Mouse (Mus musculus): ENCODE results near the gene Sptlc2.

The Sptlc2 gene

DNA sequence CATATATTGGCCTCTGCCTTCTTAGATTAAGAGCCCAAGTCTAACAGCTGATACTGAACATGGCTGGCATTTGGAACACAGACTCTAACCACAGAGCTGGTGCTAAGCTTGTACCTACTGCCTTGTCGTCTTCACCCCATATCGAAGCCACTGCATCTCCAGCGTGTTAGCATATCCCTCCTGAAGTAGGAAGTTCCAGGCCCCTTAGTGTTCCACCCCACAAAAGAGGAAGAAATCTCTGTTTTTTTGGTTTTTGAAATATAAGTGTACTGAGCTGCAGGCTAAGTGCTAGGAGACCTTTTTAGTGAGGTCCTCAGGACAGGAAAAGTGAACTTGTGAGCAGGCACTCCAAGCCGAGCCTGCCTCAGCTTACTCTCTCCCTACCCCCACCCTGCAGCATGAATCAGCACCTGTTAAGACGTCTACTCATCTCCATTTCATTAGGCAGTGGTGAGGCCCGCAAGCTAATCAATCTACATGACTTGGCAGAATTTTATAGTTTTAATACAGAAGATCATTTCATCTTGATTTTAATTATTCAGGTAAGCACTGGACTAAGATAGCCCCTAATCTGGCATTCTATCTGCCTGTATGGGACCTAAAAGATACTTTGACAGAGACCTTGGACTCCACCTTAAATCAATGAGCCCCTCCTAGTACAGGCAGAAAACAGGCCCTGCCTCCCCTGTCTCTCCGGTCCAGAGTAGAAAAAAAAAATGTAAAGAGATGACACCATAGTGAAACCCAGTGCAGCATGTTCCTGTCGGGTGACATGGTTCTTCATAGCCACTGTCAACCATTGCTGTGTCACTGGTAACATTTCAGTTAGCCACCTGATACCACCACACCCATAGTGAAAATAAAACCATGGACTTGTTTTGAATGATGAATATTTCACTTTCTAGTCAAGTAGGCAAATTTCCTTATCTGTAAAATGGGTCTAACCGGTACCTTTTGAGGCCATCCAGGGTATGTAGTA lies 113.0 kb downstream of the Sptlc2 start:
- DNase-seq = no peak

DNA sequence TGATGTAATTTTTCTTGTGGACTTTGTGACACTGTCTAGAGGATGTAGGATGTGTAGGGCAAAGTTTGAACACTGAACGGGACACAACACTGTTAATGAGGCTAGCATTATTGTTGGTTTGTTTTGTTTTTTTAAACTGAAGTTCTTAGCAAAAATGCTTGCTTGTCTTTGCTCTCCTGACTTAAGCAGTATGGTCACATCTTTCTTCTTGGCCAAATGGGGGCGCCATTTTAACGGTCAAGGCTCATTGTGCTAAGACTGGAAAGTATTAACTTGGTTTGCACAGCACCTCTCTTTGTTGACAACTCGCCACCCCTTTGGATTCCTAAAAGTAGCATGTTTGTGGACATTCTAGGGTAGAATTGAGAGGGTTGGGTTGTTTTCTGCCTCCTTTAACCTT lies 120.5 kb downstream of the Sptlc2 start:
- DNase-seq = peak in 1 of 2 experiments; percentile 40

GRCm38 (mm10) chr12:87266827-87267603 lies 121.1 kb downstream of the Sptlc2 start:
- peak in 1 of 2 experiments; percentile 10 for DNase-seq

DNA sequence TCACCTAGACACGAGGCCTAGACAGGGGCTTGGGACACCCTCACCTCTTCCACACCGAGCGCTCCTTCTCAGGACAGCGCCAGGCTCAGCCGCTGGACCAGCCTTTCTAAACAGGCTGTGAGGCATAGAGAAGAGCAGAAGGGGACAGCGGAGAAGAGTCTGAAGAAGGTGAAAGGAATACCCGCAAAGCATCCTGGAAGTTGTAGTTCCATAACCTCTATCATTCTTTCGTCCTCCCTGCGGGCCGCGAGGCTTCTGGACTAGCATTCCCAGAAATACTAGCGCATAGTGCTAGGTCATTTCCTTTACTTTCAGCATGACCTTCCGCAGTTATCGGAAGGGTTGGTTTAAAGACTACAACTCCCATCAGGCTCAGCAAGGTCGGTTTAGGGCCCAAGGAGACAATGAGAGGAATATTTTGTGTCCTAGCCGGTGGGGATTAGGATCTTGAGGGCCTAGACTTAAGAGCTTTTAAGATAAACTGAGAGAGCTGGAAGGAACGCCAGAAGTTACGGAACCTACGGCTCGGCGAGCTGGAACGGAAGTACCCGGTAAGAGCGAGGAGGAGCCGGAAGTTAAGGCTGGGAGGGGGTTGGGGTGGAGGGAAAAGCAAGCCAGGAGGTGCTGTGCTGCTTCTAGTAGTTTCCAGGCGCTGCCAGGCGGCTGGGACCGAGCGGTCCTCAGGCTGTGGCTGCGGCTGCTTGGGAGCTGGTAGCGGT lies 121.9 kb downstream of the Sptlc2 start, which contains the start of the genes Vipas39 and Ahsa1:
Gene Vipas39, minus strand, starts transcription at position 149 of the 719 bp plus-strand sequence.
Gene Ahsa1, plus strand, starts transcription at position 372 of the 719 bp plus-strand sequence.
- DNase-seq = peak; percentile 91 to 95

DNA sequence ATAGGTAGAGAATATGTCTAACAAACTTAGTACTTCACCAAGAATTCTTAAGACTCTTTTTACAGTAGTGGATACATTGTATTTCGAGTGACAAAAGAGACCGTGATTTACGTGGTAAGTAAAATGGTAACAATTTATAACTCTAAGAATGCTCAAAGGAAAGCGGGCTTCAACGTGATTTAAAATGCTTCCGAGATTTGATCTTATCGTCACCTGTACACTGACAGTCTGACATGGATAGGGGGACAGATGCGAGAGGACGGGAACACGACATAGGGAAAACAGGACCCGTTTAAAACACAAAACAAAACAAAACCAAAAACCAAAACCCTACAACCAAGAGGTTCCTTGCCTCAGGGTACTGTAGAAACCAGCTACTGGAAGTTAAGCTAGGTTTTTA lies 122.7 kb downstream of the Sptlc2 start:
- DNase-seq = no peak

- no peak for DNase-seq
Measured at GRCm38 (mm10) chr12:87260562-87260961, 127.6 kb downstream of the Sptlc2 start.

DNA sequence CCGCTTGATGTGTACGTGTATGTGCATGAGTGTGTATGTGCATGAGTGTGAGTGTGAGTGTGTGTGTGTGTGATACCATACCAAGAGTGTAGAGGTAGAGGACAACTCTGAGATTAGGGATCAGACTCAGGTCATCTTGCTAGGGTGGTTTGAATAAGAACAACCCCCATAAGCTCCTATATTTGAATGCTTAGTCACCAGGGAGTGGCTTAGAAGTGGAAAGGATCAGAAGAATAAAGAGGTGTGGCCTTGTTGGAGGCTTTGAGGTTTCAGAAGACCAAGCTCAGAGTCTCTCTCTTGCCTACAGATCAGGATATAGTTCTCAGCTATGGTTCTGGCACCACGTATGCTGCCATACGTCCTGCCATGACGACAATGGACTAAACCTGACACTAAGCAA lies 131.5 kb downstream of the Sptlc2 start:
- no peak for DNase-seq

Measured in kidney, postnatal 25 days (tissue).